Mouse (Mus musculus) heart, postnatal 0 days (tissue): ENCODE results near the gene BC052040.

Experiments used
- CTCF ChIP-seq: IDR thresholded peaks from 2 replicates; pipeline ENCODE4 v1.5.1; 2016; ENCODE audit warnings: antibody characterized with exemption, control low read depth, low read depth
- EP300 ChIP-seq: IDR thresholded peaks from 2 replicates; pipeline ENCODE4 v1.6.1; 2016; ENCODE audit warnings: antibody characterized with exemption, low read depth

GRCm38 (mm10) chr2:115590602-115591001, 9.1 kb downstream of the BC052040 start:
- no peak for TF ChIP-seq CTCF
- TF ChIP-seq EP300, result no peak
